Mouse (Mus musculus) B cell, adult (primary cell): Measurements from ENCODE around the gene Gm10750. TPM values are rescaled to one million over a fixed set of nuclear protein-coding genes. Genes with fewer than 3 reads are reported as not detected.

ENCODE experiments used
- total RNA-seq: library from RNA; stranded (reverse); gene quantifications from 4 replicates; pipeline ENCODE4 v1.2.4, GENCODE M21; 2023; ENCODE audit not compliant: inconsistent age

Gm10750 gene
- not detected in 4 replicates for total RNA-seq

GRCm38 (mm10) chr2:149017137-149017536 lies at the start of gene Gm10750:
Gene Gm10750 (minus strand): TSS chr2:149017237.

GRCm38 (mm10) chr2:149003151-149003550 lies 13.9 kb downstream of the Gm10750 start, which contains the start of gene Gm1330:
Gene Gm1330 (minus strand): TSS chr2:149003251.

Other genes with a start within 250 kb of the Gm10750 start
- gene Cst11, start 245.7 kb downstream of the Gm10750 start, total RNA-seq, result not detected in 4 replicates
- not detected in 4 replicates for gene 8030411F24Rik, start 235.2 kb downstream of the Gm10750 start, total RNA-seq
- gene Cst12, start 227.9 kb downstream of the Gm10750 start, total RNA-seq, result not detected in 4 replicates
- gene Cst8, start 218.5 kb downstream of the Gm10750 start, total RNA-seq, result not detected in 4 replicates
- gene Cst13, start 197.2 kb downstream of the Gm10750 start, total RNA-seq, result not detected in 4 replicates
- gene Cst9, start 182.1 kb downstream of the Gm10750 start, total RNA-seq, result not detected in 4 replicates
- not detected in 4 replicates for gene 9230104L09Rik, start 152.2 kb downstream of the Gm10750 start, total RNA-seq
- 164 to 193 TPM (median 173 TPM) in 4 replicates for gene Cst3, start 141.5 kb downstream of the Gm10750 start, total RNA-seq
- gene Gm1330, start 14.0 kb downstream of the Gm10750 start, total RNA-seq, result not detected in 4 replicates